Mouse (Mus musculus) T-helper 17 cell (primary cell): ENCODE data around the gene Tmc7.

Source experiments
- in situ Hi-C, 2 experiments: fragments of 300-600 bp; cut with MboI, MseI; formaldehyde crosslinking; loops; 1 replicate in 1 of 2; 2 replicates in 1 of 2; pipeline ENCODE4 v1.15.1; 2025; ENCODE audit warnings: high pct_unique_total_duplicates in 2 of 2

Tmc7 gene

DNA sequence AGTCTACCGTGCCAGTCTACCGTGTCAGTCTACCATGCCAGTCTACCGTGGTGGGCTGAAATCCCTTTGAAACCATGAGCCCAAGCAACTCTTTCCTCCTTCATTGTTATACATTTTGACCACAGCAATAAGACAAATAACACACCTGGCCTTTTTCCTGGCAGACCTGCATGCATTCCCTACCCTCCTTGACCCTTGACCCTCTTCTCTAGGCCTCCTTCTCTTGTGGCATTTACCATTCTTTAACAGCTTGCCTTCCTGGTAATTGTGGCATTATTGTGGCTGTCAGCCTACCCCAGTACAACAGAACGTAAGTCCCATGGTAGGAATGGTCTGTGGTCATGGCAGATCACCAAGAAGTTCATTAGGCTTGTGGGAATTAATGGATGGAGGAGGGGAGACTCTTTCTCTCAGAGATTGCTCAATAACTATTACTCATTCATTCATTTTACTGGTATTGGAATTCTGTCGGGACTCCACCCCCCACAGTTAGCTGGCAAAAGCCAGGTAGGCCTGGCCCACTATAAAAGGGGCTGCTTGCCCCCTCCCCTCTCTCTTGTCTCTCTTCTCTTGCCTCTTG lies 6.3 kb upstream of the Tmc7 start:
- in situ Hi-C loops, result loop anchor here (10.0 kb wide), 2 partner anchors 146 to 404 kb away; partner anchors contain the start of genes Gprc5b (in 1 of the 2) and Syt17 (in 1 of the 2)

DNA sequence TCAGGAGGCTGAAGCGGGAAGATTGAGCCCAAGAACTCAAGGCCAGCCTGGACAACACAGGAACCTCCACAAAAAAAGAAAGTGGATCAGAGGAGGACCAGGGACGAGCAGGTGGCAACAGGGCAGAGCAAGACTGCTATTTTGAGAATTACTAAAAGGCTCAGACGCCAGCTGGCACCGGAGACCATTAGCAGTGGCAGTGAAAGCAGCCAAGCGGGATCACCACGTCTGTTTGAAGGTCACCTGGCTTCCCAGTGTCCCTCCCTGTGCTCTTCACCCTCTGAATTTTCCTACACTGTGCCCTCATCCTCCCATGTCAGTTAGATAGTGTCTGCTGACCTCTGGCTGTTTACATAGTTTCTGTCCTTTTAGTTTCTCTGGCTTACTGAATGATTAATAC lies 1.3 kb upstream of the Tmc7 start:
- in situ Hi-C loops, result no loop called here

DNA sequence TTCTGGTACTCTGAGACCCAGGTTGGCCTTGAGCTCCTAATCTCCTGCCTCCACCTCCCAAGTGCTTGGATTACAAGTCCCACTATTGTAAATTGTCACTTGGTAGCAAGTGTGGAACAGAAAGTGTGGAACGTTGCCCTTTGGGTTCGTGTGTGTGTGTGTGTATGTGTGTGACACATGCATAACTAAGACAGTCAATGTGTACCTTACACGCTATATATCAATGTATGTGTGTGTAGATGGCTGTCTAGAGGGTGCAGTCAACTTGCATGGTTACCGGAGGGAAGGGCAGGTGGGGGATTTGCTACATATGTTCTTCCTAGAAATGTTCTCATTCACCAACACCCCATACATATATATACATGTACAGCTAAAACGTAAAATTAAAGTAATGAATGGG lies 390 bp upstream of the Tmc7 start:
- in situ Hi-C loops, result no loop called here

DNA sequence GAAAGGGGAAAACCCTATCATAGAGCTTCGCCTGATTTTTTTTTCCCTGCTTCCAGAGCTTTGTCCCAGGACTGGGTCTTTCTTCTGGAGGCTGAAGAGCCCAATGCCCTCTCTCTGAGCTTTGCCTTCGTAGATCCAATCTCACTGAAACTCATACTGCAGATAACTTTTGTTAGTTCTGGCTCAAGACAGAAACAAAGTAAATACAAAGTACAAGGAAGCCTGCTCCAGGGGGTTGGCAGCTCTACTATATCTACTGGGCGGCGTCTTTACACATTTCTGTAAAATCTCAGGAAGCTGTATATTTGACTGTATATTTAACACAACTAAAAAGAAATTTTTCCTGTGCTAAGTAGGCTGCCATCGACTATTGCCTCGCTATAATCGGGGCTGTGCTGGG lies 715 bp downstream of the Tmc7 start:
- in situ Hi-C loops, result no loop called here

DNA sequence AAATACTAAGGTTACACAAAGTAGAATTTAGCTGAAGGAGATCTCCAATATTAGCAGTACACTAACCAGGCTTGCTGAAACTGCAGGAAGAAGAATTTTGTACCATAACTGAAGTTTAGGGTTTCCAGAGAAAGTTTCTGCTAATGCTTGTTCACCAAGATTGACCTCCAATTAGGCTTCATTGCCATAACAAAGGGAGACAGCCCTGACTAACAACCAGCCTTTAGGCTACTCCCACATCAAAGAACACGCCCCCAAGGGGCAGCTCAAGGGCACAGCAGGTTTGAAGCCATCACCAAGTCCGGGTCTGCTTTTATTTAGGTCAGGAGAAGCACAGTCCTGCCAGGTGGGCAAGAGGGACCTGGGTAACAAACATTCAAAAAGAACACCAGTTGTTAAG lies 4.6 kb downstream of the Tmc7 start:
- in situ Hi-C loops, result no loop called here

DNA sequence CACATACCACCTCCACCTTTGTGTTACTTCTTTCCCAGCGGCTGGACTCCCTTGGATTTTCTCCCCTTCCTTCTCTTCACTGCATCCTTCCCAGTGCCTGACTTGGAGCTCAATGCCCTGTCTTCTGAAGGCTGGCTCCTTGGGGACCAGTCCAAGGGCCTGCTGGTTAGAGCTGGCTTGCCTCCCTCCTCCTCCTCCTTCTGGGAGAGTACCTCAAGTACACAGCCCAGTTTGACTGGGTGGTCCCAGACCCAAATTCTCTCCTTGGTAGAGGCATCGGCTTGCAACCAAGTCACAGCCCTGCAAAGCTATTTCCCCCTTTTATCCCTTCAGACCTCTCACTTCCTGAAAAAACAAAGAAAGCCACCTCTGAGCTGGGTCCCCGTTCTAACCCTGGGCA lies 6.3 kb downstream of the Tmc7 start:
- in situ Hi-C loops, result no loop called here

DNA sequence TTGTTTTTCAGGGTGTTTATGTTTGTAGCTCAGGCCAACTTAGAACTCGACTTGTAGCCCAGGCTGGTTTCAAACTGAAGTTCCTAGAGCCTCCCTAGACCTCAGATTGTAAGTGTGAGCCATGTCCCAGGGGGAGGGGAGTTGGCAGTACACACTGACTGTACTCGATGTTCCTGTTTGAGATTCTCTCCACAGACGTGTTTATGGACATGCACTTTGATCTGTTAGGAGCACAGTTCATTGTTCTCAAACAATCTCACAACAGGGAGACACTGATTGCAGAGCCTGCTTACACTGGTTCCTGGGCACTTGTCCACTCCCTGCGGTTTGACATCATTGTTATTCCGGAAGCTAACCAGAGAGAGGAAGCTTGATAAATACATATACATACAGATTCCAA lies 12.5 kb downstream of the Tmc7 start:
- in situ Hi-C loops, result no loop called here

DNA sequence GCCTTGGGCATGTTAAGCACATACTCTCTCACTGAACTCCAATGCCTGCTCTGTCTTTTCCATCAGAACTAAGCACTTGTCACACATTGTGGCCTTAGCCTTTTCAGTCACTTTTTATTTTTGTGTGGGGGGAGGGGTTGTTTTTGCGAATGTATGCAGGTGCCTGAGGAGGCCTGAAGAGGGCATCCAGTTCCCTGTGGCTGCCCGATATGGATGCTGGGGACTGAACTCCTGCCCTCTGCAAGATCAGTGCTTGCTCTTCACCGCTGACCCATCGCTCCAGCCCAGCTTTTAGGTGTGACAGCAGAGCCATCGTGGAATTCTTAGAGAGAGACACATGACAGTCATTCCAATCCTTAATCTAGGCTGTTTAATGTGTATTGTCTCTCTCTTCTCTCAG lies 13.2 kb downstream of the Tmc7 start:
- in situ Hi-C loops, result no loop called here

DNA sequence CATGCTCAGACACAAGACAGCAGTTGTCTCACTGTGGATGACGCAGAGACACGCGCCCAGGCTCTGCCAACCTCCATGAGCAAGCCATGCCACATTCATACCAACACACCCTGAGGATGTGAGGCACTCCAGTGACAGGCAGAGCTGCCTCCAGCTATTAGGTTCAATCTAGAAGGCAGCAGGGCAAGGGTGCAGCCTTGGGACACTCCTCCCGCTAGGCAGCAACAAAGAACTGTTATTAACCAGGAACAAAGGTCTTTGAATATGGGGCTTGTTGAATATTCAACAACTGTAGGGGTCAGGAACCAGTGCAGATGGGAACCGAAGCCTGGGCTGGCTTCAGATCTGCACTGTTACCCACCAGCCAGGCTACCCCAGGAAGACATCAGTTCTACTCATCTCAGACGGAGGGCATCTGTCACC lies 15.4 kb downstream of the Tmc7 start:
- in situ Hi-C loops, result no loop called here

DNA sequence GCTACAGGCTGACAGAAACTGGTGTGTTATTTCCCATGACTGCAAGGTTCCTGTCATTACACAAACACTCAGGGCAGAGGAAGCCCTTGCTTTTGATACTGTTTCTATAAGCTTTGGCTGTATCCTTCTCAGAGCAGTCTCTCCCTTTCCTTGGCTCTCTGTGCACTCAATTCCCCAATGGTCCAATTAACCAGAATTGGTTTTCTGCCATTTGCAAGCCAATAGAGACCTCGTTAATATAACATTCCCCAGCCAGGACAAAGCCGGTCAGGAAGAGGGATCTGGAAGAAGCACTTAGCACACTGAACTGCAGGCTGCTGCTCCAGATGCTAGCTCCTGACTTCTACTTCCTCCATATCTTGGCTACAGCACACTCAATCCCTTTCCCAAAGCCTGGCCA lies 30.2 kb downstream of the Tmc7 start:
- in situ Hi-C loops, result no loop called here

DNA sequence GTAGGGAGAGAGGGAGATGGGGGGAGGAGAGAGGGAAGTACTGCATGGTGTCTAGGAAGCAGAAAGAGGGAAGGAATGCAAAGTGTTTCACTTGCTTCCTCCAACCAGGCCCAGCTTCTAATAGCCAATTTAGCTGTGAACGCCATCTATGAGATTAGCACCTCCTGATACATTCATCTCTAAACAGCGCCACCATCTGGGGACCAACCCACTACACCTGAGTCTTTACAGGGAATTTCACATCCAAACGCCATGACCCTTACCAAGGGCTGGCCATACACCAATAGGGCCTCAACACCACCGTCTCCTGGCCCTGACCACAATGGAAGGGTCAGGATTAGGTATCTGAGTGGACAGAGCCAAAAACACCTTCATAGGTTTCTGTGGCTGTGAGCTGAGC lies 30.7 kb downstream of the Tmc7 start:
- in situ Hi-C loops, result no loop called here

DNA sequence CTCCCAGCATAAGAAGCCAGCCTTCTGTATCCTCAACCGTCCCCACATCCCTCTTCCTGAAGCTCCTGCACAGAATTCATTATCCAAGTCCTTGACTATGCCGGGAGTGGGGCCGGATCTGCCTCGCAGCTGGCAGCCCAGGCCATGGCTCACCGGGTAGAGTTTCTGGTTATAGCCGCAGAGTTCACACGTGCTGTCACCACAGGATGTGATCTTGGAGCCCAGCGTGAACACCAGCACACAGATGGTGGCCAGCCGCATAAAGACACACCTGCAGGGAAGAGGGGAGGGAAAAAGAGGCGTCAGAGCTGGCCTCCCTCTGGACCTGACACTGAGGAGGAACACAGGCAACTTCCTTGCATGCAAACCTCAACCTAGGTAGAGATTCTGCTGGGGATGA lies 37.1 kb downstream of the Tmc7 start:
- in situ Hi-C loops, result no loop called here

DNA sequence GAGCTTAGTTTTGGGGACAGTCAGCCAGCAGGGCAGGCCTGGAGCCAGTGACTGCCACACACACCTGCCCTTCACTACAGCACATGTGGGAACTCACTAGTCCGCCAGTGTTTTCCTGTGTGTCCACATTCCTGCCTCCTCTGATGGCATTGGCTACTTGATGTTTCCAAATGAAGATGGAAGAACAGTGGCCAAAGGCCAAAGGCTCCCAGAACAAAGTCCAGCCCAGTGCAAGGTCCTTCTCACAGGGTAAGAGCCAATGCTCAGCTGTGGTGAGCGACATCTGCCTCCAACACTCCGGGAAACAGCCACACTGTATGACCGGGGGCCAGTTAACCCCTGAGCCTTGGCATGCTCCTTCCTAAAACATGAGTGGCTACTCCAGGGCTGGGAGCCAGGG lies 40.4 kb downstream of the Tmc7 start:
- in situ Hi-C loops, result no loop called here

DNA sequence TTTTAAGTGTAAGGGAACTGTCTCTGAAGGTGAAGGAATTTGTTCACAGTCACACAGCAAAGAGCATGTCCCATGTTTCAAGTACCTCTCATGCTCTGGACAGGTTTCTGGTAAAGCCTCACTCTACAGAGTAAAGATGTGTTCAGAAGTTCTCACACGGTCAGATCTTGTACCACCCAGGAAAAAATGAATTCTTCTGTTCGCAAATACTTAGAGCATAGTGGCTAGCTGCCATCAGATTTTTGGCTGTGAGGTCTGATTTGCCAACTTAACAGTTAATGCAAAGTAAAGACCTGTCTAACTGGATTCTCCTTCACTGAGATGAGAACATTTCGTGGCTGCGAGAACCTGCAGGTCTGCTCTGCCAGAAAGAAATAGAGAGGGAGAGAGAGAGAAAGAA lies 49.5 kb downstream of the Tmc7 start:
- in situ Hi-C loops, result loop anchor here (10.0 kb wide), 2 partner anchors 320 to 1320 kb away; partner anchors contain the start of genes Iqck (in 1 of the 2) and Knop1 (in 1 of the 2)

DNA sequence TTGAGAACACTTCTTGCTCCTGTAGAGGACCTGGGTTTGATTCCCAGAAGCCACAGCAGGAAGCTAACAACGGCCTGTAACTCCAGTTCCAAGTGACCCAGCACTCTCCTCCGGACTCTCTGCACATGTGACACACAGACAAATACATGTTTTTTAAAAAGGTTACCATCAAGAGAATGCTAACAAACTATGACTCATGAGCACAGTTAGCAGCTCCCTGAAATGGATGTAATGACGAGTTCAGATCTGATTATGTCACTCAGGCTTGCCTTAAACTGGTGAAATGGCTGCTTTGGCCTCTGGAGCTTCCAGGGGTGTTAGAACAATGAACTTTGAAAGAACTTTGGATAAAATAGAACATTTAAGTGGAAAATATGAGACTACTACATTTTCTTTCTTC lies 50.2 kb downstream of the Tmc7 start:
- in situ Hi-C loops, result loop anchor here (10.0 kb wide), 2 partner anchors 320 to 1320 kb away; partner anchors contain the start of genes Iqck (in 1 of the 2) and Knop1 (in 1 of the 2)

DNA sequence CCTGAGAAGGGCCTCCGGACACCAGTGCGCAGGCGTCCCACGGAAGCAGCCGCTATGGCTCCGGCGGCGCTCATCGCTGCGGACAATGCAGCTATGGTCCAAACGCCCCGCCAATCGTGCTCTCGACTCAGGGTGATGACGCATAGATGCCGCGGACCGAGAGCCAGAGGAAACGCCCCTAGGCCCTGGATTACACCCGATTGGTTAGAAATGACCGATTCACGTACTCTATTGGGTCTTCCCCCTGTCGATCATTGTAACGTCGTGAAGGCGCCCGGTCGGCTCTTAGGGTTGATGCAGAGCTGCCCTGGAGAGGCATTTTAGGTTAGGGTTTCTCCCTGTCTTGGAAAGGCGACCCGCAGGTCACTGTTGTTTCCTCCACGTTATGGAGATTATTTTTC lies 51.4 kb downstream of the Tmc7 start, which contains the start of gene Coq7:
Gene Coq7, minus strand, starts transcription at position 179 of the 401 bp plus-strand sequence.
- in situ Hi-C loops, result loop anchor here (10.0 kb wide), 2 partner anchors 322 to 1322 kb away; partner anchors contain the start of genes Iqck (in 1 of the 2) and Knop1 (in 1 of the 2)

DNA sequence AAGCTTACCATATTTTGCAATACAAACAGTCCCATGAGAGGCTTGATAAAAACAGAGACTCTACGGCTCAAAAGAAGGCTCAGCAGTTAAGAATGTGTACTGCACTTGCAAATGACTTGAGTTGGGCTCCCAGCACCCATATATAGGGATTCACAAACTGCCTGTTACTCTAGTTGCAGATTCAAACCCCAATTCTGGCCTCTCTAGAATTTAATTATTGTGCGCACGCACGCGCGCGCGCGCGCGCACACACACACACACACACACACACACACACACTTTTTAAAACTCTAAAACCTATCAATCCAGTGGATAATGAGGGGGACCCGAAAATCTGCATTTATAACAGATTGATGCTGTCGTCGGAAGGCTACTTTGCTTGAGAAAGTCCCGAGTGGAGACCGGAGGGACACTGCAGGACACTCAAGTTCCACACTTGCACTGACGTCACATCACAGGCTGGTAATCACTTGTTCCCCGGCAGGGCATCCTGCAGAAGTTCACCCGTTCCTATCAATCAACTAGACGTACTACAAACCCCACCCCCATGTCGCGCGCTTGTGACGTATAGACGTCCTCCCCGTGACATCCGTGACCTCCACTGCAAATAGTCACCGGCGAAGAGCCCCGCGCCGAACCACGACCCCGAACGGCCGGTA lies 51.9 kb downstream of the Tmc7 start:
- in situ Hi-C loops, result loop anchor here (10.0 kb wide), 2 partner anchors 322 to 1322 kb away; partner anchors contain the start of genes Iqck (in 1 of the 2) and Knop1 (in 1 of the 2)

DNA sequence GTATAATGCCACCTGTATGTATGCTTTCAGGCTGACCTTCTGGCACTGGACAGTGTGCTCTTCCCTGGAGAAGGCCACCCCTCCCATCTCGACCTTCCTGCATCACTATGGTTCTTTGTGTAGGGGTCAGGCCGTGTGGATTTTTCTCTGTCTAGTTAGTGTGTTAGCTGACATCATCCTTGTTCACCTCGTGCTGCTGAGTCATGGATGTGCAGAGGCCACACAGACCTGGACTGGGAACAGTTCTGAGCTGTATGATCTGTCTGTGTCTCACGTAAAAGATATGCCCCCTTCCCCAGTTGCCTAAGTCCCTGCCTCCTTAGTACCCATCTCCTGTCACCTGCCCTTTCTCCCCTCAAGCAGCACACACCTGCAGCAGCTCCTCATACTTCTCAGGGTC lies 57.6 kb downstream of the Tmc7 start:
- in situ Hi-C loops, result loop anchor here (10.0 kb wide), 1 partner anchor 222 kb away; no protein-coding TSS in a partner anchor

DNA sequence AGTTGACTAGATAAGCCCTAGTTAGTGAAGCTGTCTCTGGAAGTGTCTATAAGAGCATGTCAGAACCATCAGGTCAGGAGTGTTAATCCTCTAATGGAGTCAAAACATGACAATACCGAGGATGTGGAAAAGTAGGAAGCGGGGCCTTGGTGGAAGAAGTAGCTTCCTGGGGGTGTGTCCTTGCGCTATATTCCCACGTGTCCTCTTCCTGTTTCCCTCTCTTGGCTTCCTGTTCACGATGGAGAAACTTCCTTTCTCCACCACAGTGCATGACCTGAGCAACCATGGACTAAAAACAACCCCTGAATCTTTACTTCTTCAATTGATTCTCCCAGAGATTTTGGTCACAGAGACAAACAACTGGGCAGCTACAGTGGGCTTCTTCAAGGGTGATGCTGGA lies 62.5 kb downstream of the Tmc7 start:
- in situ Hi-C loops, result loop anchor here (10.0 kb wide), 1 partner anchor 217 kb away; no protein-coding TSS in a partner anchor

DNA sequence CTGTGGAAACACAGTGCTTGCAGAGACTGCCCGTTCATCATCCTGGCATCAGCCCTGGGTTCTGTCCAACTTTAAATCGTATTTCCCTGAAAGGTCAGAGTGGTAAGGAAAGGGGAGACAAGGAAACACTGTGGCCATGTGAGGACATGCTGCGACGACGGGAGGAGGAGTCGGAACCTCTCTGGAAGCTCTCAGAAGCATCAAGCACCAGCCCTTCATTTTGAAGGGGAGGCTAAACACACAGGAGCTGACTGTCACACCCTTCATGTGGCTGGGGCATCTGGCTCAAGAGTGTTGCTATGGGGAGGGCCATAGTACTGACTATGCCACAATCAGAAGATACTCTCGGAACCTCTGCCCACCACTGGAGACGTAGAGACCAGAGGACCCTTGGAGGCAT lies 64.9 kb downstream of the Tmc7 start:
- in situ Hi-C loops, result loop anchor here (10.0 kb wide), 2 partner anchors 75 to 215 kb away; partner anchors contain the start of gene Syt17 (in 1 of the 2)

DNA sequence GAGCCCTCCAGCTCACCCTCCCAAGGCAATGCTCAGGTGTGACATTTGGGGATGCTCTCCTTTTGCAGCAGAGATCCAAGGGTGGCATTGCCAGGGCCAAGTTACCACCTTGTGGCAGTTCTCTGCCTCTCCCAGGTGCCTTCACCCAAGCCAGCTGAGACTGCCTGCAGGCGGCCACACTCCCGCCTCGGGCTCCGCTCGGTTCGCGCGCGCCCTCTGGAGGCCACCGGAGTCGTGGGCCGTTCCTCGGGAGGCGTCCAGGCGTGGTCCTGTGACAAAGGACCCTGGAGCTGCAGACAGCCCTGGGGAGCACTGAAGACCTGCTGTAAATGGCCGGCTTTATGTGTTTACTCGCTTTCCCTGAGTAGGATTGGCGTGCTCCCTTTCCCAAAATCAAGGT lies 65.8 kb downstream of the Tmc7 start:
- in situ Hi-C loops, result loop anchor here in 1 of 2 experiments (10.0 kb wide), 1 partner anchor 74 kb away; the partner anchor contains the start of gene Syt17

DNA sequence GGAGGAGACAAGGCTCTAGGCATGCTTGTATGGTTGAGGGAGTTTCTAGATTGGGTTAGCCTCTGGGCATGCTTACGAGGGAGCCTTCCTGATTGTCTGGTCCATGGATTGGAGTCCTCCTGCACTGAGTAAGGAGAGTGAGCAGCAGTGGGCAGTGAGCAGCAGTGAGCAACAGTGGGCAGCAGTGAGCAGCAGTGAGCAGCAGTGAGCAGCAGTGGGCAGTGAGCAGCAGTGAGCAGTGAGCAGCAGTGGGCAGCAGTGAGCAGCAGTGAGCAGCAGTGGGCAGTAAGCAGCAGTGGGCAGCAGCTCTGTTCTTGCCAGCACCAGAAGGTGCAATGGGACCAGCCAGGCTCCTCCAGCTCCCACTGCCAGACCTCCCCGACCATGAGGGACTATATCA lies 66.7 kb downstream of the Tmc7 start:
- in situ Hi-C loops, result loop anchor here in 1 of 2 experiments (10.0 kb wide), 1 partner anchor 73 kb away; the partner anchor contains the start of gene Syt17
